Mouse (Mus musculus) limb, embryonic 12.5 days (tissue): Measurements from ENCODE around the gene 4930556J24Rik. TPM values are rescaled to one million over a fixed set of nuclear protein-coding genes. Genes with fewer than 3 reads are reported as not detected.
A peak's percentile ranks its signal among the peaks of the same experiment; 100 is the strongest.
"Not testable (repeated sequence)": the region's sequence is repeated elsewhere in the genome, so short reads cannot be mapped to it uniquely, and the experiment has no call there.

ENCODE experiments used
- ATAC-seq: fragments of 200-750 bp; cut with Nextera tagmentation; 2 replicates; pipeline ENCODE4 v1.8.0; 2017; ENCODE audit warnings: low read depth, moderate TSS enrichment; ENCODE audit not compliant: insufficient number of reproducible peaks, insufficient read depth, low FRiP score, low TSS enrichment
- H3K27ac ChIP-seq: fragments of 300-500 bp; sonication (generic); 2 replicates; pipeline ENCODE4 v1.5.1; 2016; ENCODE audit warnings: mild to moderate bottlenecking, moderate library complexity
- H3K27me3 ChIP-seq: fragments of 300-500 bp; sonication (generic); 2 replicates; pipeline ENCODE4 v1.6.1; 2016; ENCODE audit warnings: mild to moderate bottlenecking, moderate library complexity
- H3K36me3 ChIP-seq: fragments of 300-500 bp; sonication (generic); 2 replicates; pipeline ENCODE4 v1.6.1; 2016; ENCODE audit warnings: mild to moderate bottlenecking, moderate library complexity
- H3K4me1 ChIP-seq: fragments of 300-500 bp; sonication (generic); replicated peaks from 2 replicates; pipeline ENCODE4 v1.6.1; 2016
- H3K4me2 ChIP-seq: fragments of 300-500 bp; sonication (generic); 2 replicates; pipeline ENCODE4 v1.6.1; 2016; ENCODE audit warnings: mild to moderate bottlenecking, moderate library complexity
- H3K4me3 ChIP-seq: fragments of 300-500 bp; sonication (generic); replicated peaks from 2 replicates; pipeline ENCODE4 v1.5.1; 2016; ENCODE audit warnings: mild to moderate bottlenecking
- H3K9ac ChIP-seq: fragments of 300-500 bp; sonication (generic); replicated peaks from 2 replicates; pipeline ENCODE4 v1.6.1; 2016; ENCODE audit warnings: mild to moderate bottlenecking, moderate library complexity
- H3K9me3 ChIP-seq: fragments of 300-500 bp; sonication (generic); 2 replicates; pipeline ENCODE4 v1.6.1; 2016; ENCODE audit warnings: mild to moderate bottlenecking, moderate library complexity
- WGBS: fragments of 180-500 bp; shearing (Covaris S2); methylation state at CpG from one replicate; pipeline ENCODE4 v1.1.7; 2016; 5-methylcytosine and 5-hydroxymethylcytosine counted together
- polyA plus RNA-seq: library from polyadenylated mRNA; unstranded; fragments of >200 nt; fragmentation: Nextera tagmentation; extraction: Ambion mirVana; gene quantifications from 2 replicates; pipeline ENCODE4 v1.2.1, GENCODE M21; 2016

The 4930556J24Rik gene
- polyA plus RNA-seq, 1 experiment from 2014 or later = not detected

GRCm38 (mm10) chr11:3973081-3973480, 3.5 kb downstream of the 4930556J24Rik start:
- Histone ChIP-seq H3K27me3 (no peaks in the 10 kb centered on the region), H3K9me3 (no peaks in the 10 kb centered on the region), H3K27ac (no peak overlapping the region), H3K4me3 (no peak overlapping the region), H3K4me1 (no peaks in the 10 kb centered on the region), H3K4me2 (no peak overlapping the region), H3K9ac (no peak overlapping the region), H3K36me3 (peaks cover 98% of the 10 kb centered on the region)
- WGBS = 92% methylated on average over 7 of the region's 7 CpGs
- ATAC-seq = no peak

- Histone ChIP-seq H3K27ac (no peak overlapping the region), H3K27me3 (no peaks in the 10 kb centered on the region), H3K4me3 (no peak overlapping the region), H3K4me2 (no peak overlapping the region), H3K36me3 (peaks cover 77% of the 10 kb centered on the region), H3K9me3 (no peaks in the 10 kb centered on the region), H3K4me1 (peaks cover under 1% of the 10 kb centered on the region; the same call in 1 of the 2 replicates), H3K9ac (no peak overlapping the region)
- no peak for ATAC-seq
- WGBS = 92% methylated on average over 7 of the region's 7 CpGs
Observed at GRCm38 (mm10) chr11:3970361-3970760, 6.2 kb downstream of the 4930556J24Rik start.

- no peak overlapping the region for H3K27ac ChIP-seq
- peaks cover 6% of the 10 kb centered on the region for H3K4me1 ChIP-seq
- no peaks in the 10 kb centered on the region for H3K27me3 ChIP-seq
- WGBS = 85% methylated on average over 3 of the region's 3 CpGs
- H3K36me3 ChIP-seq = peaks cover 72% of the 10 kb centered on the region
- no peak overlapping the region for H3K9ac ChIP-seq
- no peak for ATAC-seq
- H3K9me3 ChIP-seq = no peaks in the 10 kb centered on the region
- H3K4me3 ChIP-seq = no peak overlapping the region
- no peak overlapping the region for H3K4me2 ChIP-seq
Observed at GRCm38 (mm10) chr11:3969837-3970236, 6.7 kb downstream of the 4930556J24Rik start.

GRCm38 (mm10) chr11:3964416-3965172, 12.0 kb downstream of the 4930556J24Rik start:
- Histone ChIP-seq H3K9me3 (no peaks in the 10 kb centered on the region), H3K4me2 (peak overlapping the region; percentile 85), H3K9ac (peak overlapping the region; percentile 78), H3K36me3 (peaks cover 20% of the 10 kb centered on the region), H3K4me1 (peaks cover 10% of the 10 kb centered on the region), H3K4me3 (peak overlapping the region; percentile 88), H3K27ac (peak overlapping the region; percentile 59; the same call in 1 of the 2 replicates), H3K27me3 (no peaks in the 10 kb centered on the region)
- 0 out of 2 replicates have a peak, but pooled peaks have one; percentile 9 for ATAC-seq
- 17% methylated on average over 11 of the region's 11 CpGs for WGBS

GRCm38 (mm10) chr11:3963610-3964415, 12.8 kb downstream of the 4930556J24Rik start, which contains the start of gene Pes1:
Pes1 (plus strand) TSS chr11:3963975.
- Histone ChIP-seq H3K9me3 (no peaks in the 10 kb centered on the region), H3K9ac (peak within 1 kb of the TSS; percentile 78), H3K4me3 (peak within 1 kb of the TSS; percentile 88), H3K27me3 (no peaks in the 10 kb centered on the region), H3K27ac (peak within 1 kb of the TSS; percentile 67; the same call in 1 of the 2 replicates), H3K4me2 (peak within 1 kb of the TSS; percentile 85), H3K36me3 (peaks cover 13% of the 10 kb centered on the region), H3K4me1 (peaks cover 10% of the 10 kb centered on the region)
- 1% methylated on average over 31 of the region's 31 CpGs for WGBS
- ATAC-seq = peak; percentile 87

- Histone ChIP-seq H3K9me3 (no peaks in the 10 kb centered on the region), H3K4me3 (peak overlapping the region; percentile 88), H3K9ac (no peak overlapping the region; the same call in 1 of the 2 replicates), H3K27me3 (no peaks in the 10 kb centered on the region), H3K36me3 (peaks cover 8% of the 10 kb centered on the region), H3K27ac (peak overlapping the region; percentile 67; the same call in 1 of the 2 replicates), H3K4me2 (peak overlapping the region; percentile 85), H3K4me1 (peaks cover 10% of the 10 kb centered on the region)
- 86% methylated on average over 10 of the region's 10 CpGs for WGBS
- ATAC-seq = no peak
Observed at GRCm38 (mm10) chr11:3963155-3963554, 13.4 kb downstream of the 4930556J24Rik start.

GRCm38 (mm10) chr11:3961761-3962160, 14.8 kb downstream of the 4930556J24Rik start:
- H3K4me3 ChIP-seq = no peak overlapping the region

GRCm38 (mm10) chr11:3960901-3961300, 15.7 kb downstream of the 4930556J24Rik start:
- Histone ChIP-seq H3K4me2 (no peak overlapping the region), H3K27me3 (no peaks in the 10 kb centered on the region), H3K27ac (no peak overlapping the region), H3K4me1 (peaks cover 10% of the 10 kb centered on the region), H3K4me3 (no peak overlapping the region), H3K36me3 (no peaks in the 10 kb centered on the region), H3K9ac (no peak overlapping the region), H3K9me3 (0 out of 2 replicates have a peak, but pooled peaks cover 1% of the 10 kb centered on the region)
- no peak for ATAC-seq
- WGBS = 54% methylated on average over 2 of the region's 2 CpGs

More at GRCm38 (mm10) chr11:3961761-3962160, 14.8 kb downstream of the 4930556J24Rik start:
- no peak overlapping the region for H3K9ac ChIP-seq
- H3K9me3 ChIP-seq = no peaks in the 10 kb centered on the region
- H3K36me3 ChIP-seq = 0 out of 2 replicates have a peak, but pooled peaks cover 3% of the 10 kb centered on the region
- no peak for ATAC-seq
- no peaks in the 10 kb centered on the region for H3K27me3 ChIP-seq
- no peak overlapping the region for H3K4me2 ChIP-seq
- 69% methylated on average over 3 of the region's 3 CpGs for WGBS
- H3K27ac ChIP-seq = no peak overlapping the region
- H3K4me1 ChIP-seq = peaks cover 10% of the 10 kb centered on the region

GRCm38 (mm10) chr11:3955371-3955770, 21.2 kb downstream of the 4930556J24Rik start:
- not testable (repeated sequence) for H3K4me2 ChIP-seq, ATAC-seq, H3K36me3 ChIP-seq, H3K9me3 ChIP-seq, H3K9ac ChIP-seq, H3K4me1 ChIP-seq, H3K27me3 ChIP-seq, H3K27ac ChIP-seq, H3K4me3 ChIP-seq
- 79% methylated on average over 4 of the region's 4 CpGs for WGBS

GRCm38 (mm10) chr11:3954876-3955275, 21.7 kb downstream of the 4930556J24Rik start:
- H3K36me3 ChIP-seq, H3K9ac ChIP-seq, H3K27ac ChIP-seq, H3K4me3 ChIP-seq, H3K4me2 ChIP-seq, H3K4me1 ChIP-seq, H3K9me3 ChIP-seq, ATAC-seq, H3K27me3 ChIP-seq: not testable (repeated sequence)
- 88% methylated on average over 5 of the region's 5 CpGs for WGBS

- Histone ChIP-seq H3K4me3 (no peak overlapping the region), H3K27me3 (peaks cover 20% of the 10 kb centered on the region), H3K9me3 (no peaks in the 10 kb centered on the region), H3K36me3 (no peaks in the 10 kb centered on the region), H3K4me1 (no peaks in the 10 kb centered on the region), H3K27ac (no peak overlapping the region), H3K9ac (no peak overlapping the region), H3K4me2 (no peak overlapping the region)
- ATAC-seq = no peak
- WGBS = 21% methylated on average over 1 of the region's 1 CpGs
Observed at GRCm38 (mm10) chr11:3946386-3946785, 30.2 kb downstream of the 4930556J24Rik start.
